Mouse (Mus musculus) layer of hippocampus, postnatal 10 days (tissue): Measurements from ENCODE around the gene Dcst2. TPM values are rescaled to one million over a fixed set of nuclear protein-coding genes. Genes with fewer than 3 reads are reported as not detected.

Source experiments
- total RNA-seq, 2 experiments: library from RNA; stranded (reverse); gene quantifications; 2 replicates each; pipeline ENCODE4 v1.2.3; 2021

The Dcst2 gene
- total RNA-seq, 2 experiments from 2014 or later: 0.51 to 0.71 TPM

Other genes with a start within 250 kb of the Dcst2 start
- gene Pklr, start 225.8 kb upstream of the Dcst2 start, total RNA-seq: under 1 TPM; 0.22 to 0.48 TPM
- gene Hcn3, start 201.8 kb upstream of the Dcst2 start, total RNA-seq: 10 to 100 TPM; 30.9 to 35.1 TPM
- 10 to 100 TPM; 52.0 to 55.9 TPM for gene Clk2, start 197.2 kb upstream of the Dcst2 start, total RNA-seq
- gene Scamp3, start 184.5 kb upstream of the Dcst2 start, total RNA-seq: 10 to 100 TPM; 79.4 to 79.6 TPM
- gene Fam189b, start 178.8 kb upstream of the Dcst2 start, total RNA-seq: 10 to 100 TPM; 65.8 to 69.5 TPM
- 10 to 100 TPM; 57.9 to 58.7 TPM for gene Gba, start 159.0 kb upstream of the Dcst2 start, total RNA-seq
- gene Thbs3, start 146.8 kb upstream of the Dcst2 start, total RNA-seq: 10 to 100 TPM; 45.2 to 48.4 TPM
- gene Mtx1, start 134.9 kb upstream of the Dcst2 start, total RNA-seq: 100 to 1,000 TPM in 1 of 2 experiments, 10 to 100 TPM in 1; 92.8 to 109 TPM
- under 1 TPM; 0.66 to 0.89 TPM for gene Muc1, start 132.9 kb upstream of the Dcst2 start, total RNA-seq
- 10 to 100 TPM; 72.8 to 95.1 TPM for gene Krtcap2, start 116.0 kb upstream of the Dcst2 start, total RNA-seq
- 100 to 1,000 TPM; 101 to 112 TPM for gene Trim46, start 115.7 kb upstream of the Dcst2 start, total RNA-seq
- 10 to 100 TPM; 53.3 to 66.3 TPM for gene Dpm3, start 102.6 kb upstream of the Dcst2 start, total RNA-seq
- gene Slc50a1, start 91.4 kb upstream of the Dcst2 start, total RNA-seq: 10 to 100 TPM; 27.6 to 29.8 TPM
- gene Efna1, start 80.8 kb upstream of the Dcst2 start, total RNA-seq: 1 to 10 TPM; 6.4 to 7.2 TPM
- 10 to 100 TPM; 59.9 to 63.1 TPM for gene Efna3, start 39.0 kb upstream of the Dcst2 start, total RNA-seq
- 1 to 10 TPM; 2.7 to 3.4 TPM for gene Efna4, start 23.9 kb upstream of the Dcst2 start, total RNA-seq
- 100 to 1,000 TPM; 102 to 105 TPM for gene Adam15, start 12.0 kb upstream of the Dcst2 start, total RNA-seq
- under 1 TPM in 1 of 2 experiments, not detected in 1; 0.59 TPM for gene Dcst1, start 3.3 kb downstream of the Dcst2 start, total RNA-seq
- gene Zbtb7b, start 32.8 kb downstream of the Dcst2 start, total RNA-seq: 1 to 10 TPM; 6.6 to 8.7 TPM
- gene Lenep, start 40.8 kb downstream of the Dcst2 start, total RNA-seq: 1 to 10 TPM in 1 of 2 experiments, not detected in 1; 3.5 TPM
- 10 to 100 TPM; 28.8 to 33.6 TPM for gene Flad1, start 49.9 kb downstream of the Dcst2 start, total RNA-seq
- 10 to 100 TPM in 1 of 2 experiments, 1 to 10 TPM in 1; 9.8 to 10.9 TPM for gene Cks1b, start 56.4 kb downstream of the Dcst2 start, total RNA-seq
- gene Shc1, start 56.5 kb downstream of the Dcst2 start, total RNA-seq: 10 to 100 TPM; 14.7 to 15.1 TPM
- gene Pygo2, start 68.2 kb downstream of the Dcst2 start, total RNA-seq: 10 to 100 TPM; 48.5 to 52.3 TPM
- gene Pbxip1, start 74.7 kb downstream of the Dcst2 start, total RNA-seq: 10 to 100 TPM; 43.3 to 45.2 TPM
- gene Pmvk, start 92.6 kb downstream of the Dcst2 start, total RNA-seq: 10 to 100 TPM; 44.0 to 46.9 TPM
- gene Kcnn3, start 158.2 kb downstream of the Dcst2 start, total RNA-seq: 10 to 100 TPM; 28.5 to 30.3 TPM